Mouse (Mus musculus) lung, postnatal 0 days (tissue): ENCODE results near the gene Mical3. TPM values are rescaled to one million over a fixed set of nuclear protein-coding genes. Genes with fewer than 3 reads are reported as not detected.

Experiments used
- ATAC-seq: fragments of 200-750 bp; cut with Nextera tagmentation; 2 replicates; pipeline ENCODE4 v1.8.0; 2017; ENCODE audit warnings: moderate library complexity
- DNase-seq: peaks from one replicate; pipeline ENCODE4 v3.0.0-alpha.2; 2016; ENCODE audit warnings: low spot score
- H3K27ac ChIP-seq: fragments of 300-500 bp; sonication (generic); 2 replicates; pipeline ENCODE4 v1.5.1; 2014; ENCODE audit warnings: antibody characterized with exemption, mild to moderate bottlenecking, low read length, mixed read lengths
- H3K27me3 ChIP-seq: fragments of 300-500 bp; sonication (generic); replicated peaks from 2 replicates; pipeline ENCODE4 v1.6.1; 2014; ENCODE audit warnings: low read length, mixed read lengths; ENCODE audit not compliant: insufficient read depth
- H3K36me3 ChIP-seq: fragments of 300-500 bp; sonication (generic); 2 replicates; pipeline ENCODE4 v1.6.1; 2014; ENCODE audit warnings: low read length, mixed read lengths; ENCODE audit not compliant: insufficient read depth
- H3K4me1 ChIP-seq: fragments of 300-500 bp; sonication (generic); 2 replicates; pipeline ENCODE4 v1.6.1; 2014; ENCODE audit warnings: antibody characterized with exemption, low read depth, low read length, mixed read lengths; ENCODE audit not compliant: insufficient read depth
- H3K4me2 ChIP-seq: fragments of 300-500 bp; sonication (generic); replicated peaks from 2 replicates; pipeline ENCODE4 v1.6.1; 2014; ENCODE audit warnings: low read depth, mild to moderate bottlenecking, low read length, moderate library complexity, mixed read lengths
- H3K4me3 ChIP-seq: fragments of 300-500 bp; sonication (generic); 2 replicates; pipeline ENCODE4 v1.5.1; 2014; ENCODE audit warnings: low read depth, low read length
- H3K9ac ChIP-seq: fragments of 300-500 bp; sonication (generic); replicated peaks from 2 replicates; pipeline ENCODE4 v1.6.1; 2014; ENCODE audit warnings: low read depth, mild to moderate bottlenecking
- H3K9me3 ChIP-seq: fragments of 300-500 bp; sonication (generic); 2 replicates; pipeline ENCODE4 v1.6.1; 2016; ENCODE audit warnings: low read length, mixed read lengths
- CTCF ChIP-seq: IDR thresholded peaks from 2 replicates; pipeline ENCODE4 v1.5.1; 2016; ENCODE audit warnings: antibody characterized with exemption, mild to moderate bottlenecking
- EP300 ChIP-seq: IDR thresholded peaks from 2 replicates; pipeline ENCODE4 v1.6.1; 2016; ENCODE audit warnings: antibody characterized with exemption, mild to moderate bottlenecking, control low read depth
- WGBS: fragments of 180-500 bp; shearing (Covaris S2); extraction: QIAGEN DNeasy Blood & Tissue Kit; methylation state at CpG from one replicate; pipeline ENCODE4 v1.1.7; 2014; 5-methylcytosine and 5-hydroxymethylcytosine counted together
- polyA plus RNA-seq: library from polyadenylated mRNA; unstranded; fragments of >200 nt; fragmentation: Nextera tagmentation; extraction: Ambion mirVana; gene quantifications from 2 replicates; pipeline ENCODE4 v1.2.1, GENCODE M21; 2015

The Mical3 gene
- polyA plus RNA-seq, 1 experiment from 2014 or later = 12.8 TPM

GRCm38 (mm10) chr6:121160126-121160525, 29.3 kb upstream of the Mical3 start:
- peaks cover 35% of the 10 kb centered on the region for H3K27me3 ChIP-seq
- H3K9ac ChIP-seq = no peak overlapping the region
- no peak for ATAC-seq

GRCm38 (mm10) chr6:121159616-121160015, 28.8 kb upstream of the Mical3 start:
- H3K27ac ChIP-seq = no peak overlapping the region
- ATAC-seq = no peak; the same call in 1 of the 2 replicates

More at GRCm38 (mm10) chr6:121160126-121160525, 29.3 kb upstream of the Mical3 start:
- Histone ChIP-seq H3K27ac (no peak overlapping the region), H3K9me3 (no peaks in the 10 kb centered on the region), H3K4me3 (no peak overlapping the region), H3K4me1 (0 out of 2 replicates have a peak, but pooled peaks cover 3% of the 10 kb centered on the region), H3K36me3 (no peaks in the 10 kb centered on the region), H3K4me2 (no peak overlapping the region)
- no peak for DNase-seq
- WGBS = 28% methylated on average over 6 of the region's 6 CpGs
- TF ChIP-seq CTCF = no peak
- TF ChIP-seq EP300 = no peak

GRCm38 (mm10) chr6:121156030-121156429, 25.2 kb upstream of the Mical3 start:
- Histone ChIP-seq H3K9me3 (no peaks in the 10 kb centered on the region), H3K4me1 (0 out of 2 replicates have a peak, but pooled peaks cover 3% of the 10 kb centered on the region), H3K27me3 (peaks cover 31% of the 10 kb centered on the region), H3K9ac (no peak overlapping the region), H3K27ac (no peak overlapping the region), H3K4me3 (no peak overlapping the region), H3K4me2 (no peak overlapping the region), H3K36me3 (no peaks in the 10 kb centered on the region)
- no peak for ATAC-seq
- TF ChIP-seq CTCF (no peak), EP300 (no peak)
- DNase-seq = no peak
- WGBS = 65% methylated on average over 2 of the region's 2 CpGs

More at GRCm38 (mm10) chr6:121159616-121160015, 28.8 kb upstream of the Mical3 start:
- Histone ChIP-seq H3K9me3 (no peaks in the 10 kb centered on the region), H3K4me3 (no peak overlapping the region), H3K27me3 (peaks cover 35% of the 10 kb centered on the region), H3K36me3 (no peaks in the 10 kb centered on the region), H3K4me1 (0 out of 2 replicates have a peak, but pooled peaks cover 3% of the 10 kb centered on the region), H3K4me2 (no peak overlapping the region), H3K9ac (no peak overlapping the region)
- 59% methylated on average over 5 of the region's 5 CpGs for WGBS
- DNase-seq = no peak
- TF ChIP-seq EP300 = no peak
- no peak for TF ChIP-seq CTCF

- no peak for DNase-seq
- Histone ChIP-seq H3K4me2 (no peak overlapping the region), H3K27ac (no peak overlapping the region), H3K4me1 (0 out of 2 replicates have a peak, but pooled peaks cover 1% of the 10 kb centered on the region), H3K9me3 (no peaks in the 10 kb centered on the region), H3K36me3 (no peaks in the 10 kb centered on the region), H3K4me3 (no peak overlapping the region), H3K9ac (no peak overlapping the region), H3K27me3 (peaks cover 32% of the 10 kb centered on the region)
- ATAC-seq = no peak
- WGBS = 80% methylated on average over 16 of the region's 16 CpGs
- TF ChIP-seq CTCF (no peak), EP300 (no peak)
Observed at GRCm38 (mm10) chr6:121154451-121155300, 23.9 kb upstream of the Mical3 start.

GRCm38 (mm10) chr6:121153177-121153576, 22.4 kb upstream of the Mical3 start:
- H3K9ac ChIP-seq = no peak overlapping the region
- no peak for TF ChIP-seq EP300
- TF ChIP-seq CTCF = no peak
- H3K4me3 ChIP-seq = no peak overlapping the region
- peaks cover 26% of the 10 kb centered on the region for H3K27me3 ChIP-seq
- no peaks in the 10 kb centered on the region for H3K9me3 ChIP-seq
- H3K36me3 ChIP-seq = no peaks in the 10 kb centered on the region
- ATAC-seq (no peak), DNase-seq (no peak)
- no peak overlapping the region for H3K27ac ChIP-seq
- H3K4me1 ChIP-seq = no peaks in the 10 kb centered on the region
- no peak overlapping the region for H3K4me2 ChIP-seq
- 67% methylated on average over 8 of the region's 8 CpGs for WGBS

GRCm38 (mm10) chr6:121151732-121152131, 20.9 kb upstream of the Mical3 start:
- WGBS = 40% methylated on average over 6 of the region's 6 CpGs
- Histone ChIP-seq H3K4me1 (no peaks in the 10 kb centered on the region), H3K27ac (no peak overlapping the region), H3K4me3 (no peak overlapping the region), H3K36me3 (no peaks in the 10 kb centered on the region), H3K9ac (no peak overlapping the region), H3K4me2 (no peak overlapping the region), H3K9me3 (no peaks in the 10 kb centered on the region), H3K27me3 (peaks cover 26% of the 10 kb centered on the region)
- ATAC-seq (peak; percentile 74), DNase-seq (peak; percentile 66)
- TF ChIP-seq EP300 (no peak), CTCF (no peak)
